Mouse (Mus musculus) embryonic facial prominence, embryonic 12.5 days (tissue): Measurements from ENCODE around the gene Crtap. TPM values are rescaled to one million over a fixed set of nuclear protein-coding genes. Genes with fewer than 3 reads are reported as not detected.
A peak's percentile ranks its signal among the peaks of the same experiment; 100 is the strongest.

Experiments used
- ATAC-seq: fragments of 200-750 bp; cut with Nextera tagmentation; 2 replicates; pipeline ENCODE4 v1.8.0; 2017; ENCODE audit not compliant: insufficient number of reproducible peaks, insufficient read depth, low FRiP score, low TSS enrichment
- H3K27ac ChIP-seq: fragments of 300-500 bp; sonication (generic); 2 replicates; pipeline ENCODE4 v1.5.1; 2016; ENCODE audit warnings: mild to moderate bottlenecking
- H3K27me3 ChIP-seq: fragments of 300-500 bp; sonication (generic); 2 replicates; pipeline ENCODE4 v1.6.1; 2016; ENCODE audit warnings: mild to moderate bottlenecking, moderate library complexity
- H3K36me3 ChIP-seq: fragments of 300-500 bp; sonication (generic); 2 replicates; pipeline ENCODE4 v1.6.1; 2016; ENCODE audit warnings: mild to moderate bottlenecking
- H3K4me1 ChIP-seq: fragments of 300-500 bp; sonication (generic); 2 replicates; pipeline ENCODE4 v1.6.1; 2016
- H3K4me2 ChIP-seq: fragments of 300-500 bp; sonication (generic); replicated peaks from 2 replicates; pipeline ENCODE4 v1.6.1; 2016; ENCODE audit warnings: mild to moderate bottlenecking, moderate library complexity
- H3K4me3 ChIP-seq: fragments of 300-500 bp; sonication (generic); 2 replicates; pipeline ENCODE4 v1.5.1; 2016; ENCODE audit warnings: mild to moderate bottlenecking
- H3K9ac ChIP-seq: fragments of 300-500 bp; sonication (generic); 2 replicates; pipeline ENCODE4 v1.6.1; 2016; ENCODE audit warnings: mild to moderate bottlenecking, moderate library complexity
- H3K9me3 ChIP-seq: fragments of 300-500 bp; sonication (generic); 2 replicates; pipeline ENCODE4 v1.6.1; 2016; ENCODE audit warnings: mild to moderate bottlenecking, moderate library complexity
- WGBS: fragments of 180-500 bp; shearing (Covaris S2); methylation state at CpG from one replicate; pipeline ENCODE4 v1.1.7; 2016; 5-methylcytosine and 5-hydroxymethylcytosine counted together
- polyA plus RNA-seq: library from polyadenylated mRNA; unstranded; fragments of >200 nt; fragmentation: Nextera tagmentation; extraction: Ambion mirVana; gene quantifications from 2 replicates; pipeline ENCODE4 v1.2.1, GENCODE M21; 2016

The Crtap gene
- polyA plus RNA-seq, result 94.7 and 102 TPM in 2 replicates

DNA sequence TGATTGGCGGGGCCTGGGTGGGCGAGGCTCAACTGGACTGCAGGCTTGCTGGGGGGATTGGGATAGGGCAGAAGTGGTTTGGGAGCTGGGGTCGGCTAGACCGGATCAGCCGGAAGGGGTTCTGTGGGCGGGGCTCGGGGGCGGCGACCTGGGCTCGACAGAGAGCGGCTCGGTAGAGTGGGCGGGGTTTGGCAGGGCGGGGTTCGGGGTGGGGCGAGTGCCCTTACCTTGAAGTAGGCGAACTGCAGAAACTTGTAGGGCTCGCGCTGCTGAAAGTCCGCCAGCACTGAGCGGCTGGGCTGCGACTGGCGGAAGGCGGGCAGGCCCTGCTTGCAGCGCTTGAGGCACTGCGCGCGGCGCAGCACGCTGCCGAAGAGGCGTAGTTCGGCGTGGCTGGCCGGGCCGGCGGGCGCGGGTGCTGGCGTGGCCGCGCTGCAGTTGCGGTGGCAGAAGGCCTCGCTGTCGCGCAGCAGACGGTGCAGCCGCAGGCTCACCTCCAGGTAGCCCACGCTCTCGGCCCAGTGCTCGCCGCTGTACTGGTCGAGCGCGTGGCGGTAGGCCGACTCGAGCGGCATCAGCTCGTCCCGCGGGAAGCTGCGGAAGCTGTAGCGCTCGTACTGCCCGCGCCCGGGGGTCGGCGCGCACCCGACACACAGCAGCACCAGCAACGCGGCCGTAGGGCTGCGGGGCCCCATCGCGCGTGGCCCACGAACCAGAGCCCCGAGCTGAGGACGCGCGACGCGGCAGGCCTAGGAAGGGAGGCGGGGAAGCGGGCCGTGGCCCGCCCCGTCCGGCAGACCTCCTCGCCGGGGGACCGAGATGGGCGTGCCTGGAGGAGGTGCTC, at the start of gene Crtap:
Gene Crtap, minus strand, starts transcription at position 771 of the 844 bp plus-strand sequence.
- Histone ChIP-seq H3K36me3 (no peaks in the 10 kb centered on the region), H3K4me3 (peak within 1 kb of the TSS; percentile 71), H3K4me2 (peak within 1 kb of the TSS; percentile 80), H3K27ac (peak within 1 kb of the TSS; percentile 93), H3K4me1 (peaks cover 6% of the 10 kb centered on the region; the same call in 1 of the 2 replicates), H3K27me3 (no peaks in the 10 kb centered on the region), H3K9ac (peak within 1 kb of the TSS; percentile 90), H3K9me3 (no peaks in the 10 kb centered on the region)
- WGBS, result under 1% methylated on average over 93 of the region's 96 CpGs
- ATAC-seq, result peak; percentile 85

GRCm38 (mm10) chr9:114435668-114436067, 45.2 kb upstream of the Crtap start:
- Histone ChIP-seq H3K9me3 (peaks cover 5% of the 10 kb centered on the region; the same call in 1 of the 2 replicates), H3K27ac (no peak overlapping the region), H3K27me3 (no peaks in the 10 kb centered on the region), H3K4me1 (no peaks in the 10 kb centered on the region), H3K36me3 (peaks cover 3% of the 10 kb centered on the region; the same call in 1 of the 2 replicates), H3K4me2 (no peak overlapping the region), H3K9ac (no peak overlapping the region), H3K4me3 (no peak overlapping the region)
- whole genome bisulfite sequencing, result 77% methylated on average over 2 of the region's 2 CpGs
- no peak for ATAC-seq

GRCm38 (mm10) chr9:114428103-114428834, 37.8 kb upstream of the Crtap start:
- WGBS, result 90% methylated on average over 12 of the region's 12 CpGs
- Histone ChIP-seq H3K27me3 (no peaks in the 10 kb centered on the region), H3K4me3 (no peak overlapping the region), H3K4me2 (no peak overlapping the region), H3K9ac (no peak overlapping the region), H3K27ac (no peak overlapping the region), H3K4me1 (no peaks in the 10 kb centered on the region), H3K9me3 (peaks cover 5% of the 10 kb centered on the region), H3K36me3 (peaks cover 25% of the 10 kb centered on the region)
- no peak for ATAC-seq

DNA sequence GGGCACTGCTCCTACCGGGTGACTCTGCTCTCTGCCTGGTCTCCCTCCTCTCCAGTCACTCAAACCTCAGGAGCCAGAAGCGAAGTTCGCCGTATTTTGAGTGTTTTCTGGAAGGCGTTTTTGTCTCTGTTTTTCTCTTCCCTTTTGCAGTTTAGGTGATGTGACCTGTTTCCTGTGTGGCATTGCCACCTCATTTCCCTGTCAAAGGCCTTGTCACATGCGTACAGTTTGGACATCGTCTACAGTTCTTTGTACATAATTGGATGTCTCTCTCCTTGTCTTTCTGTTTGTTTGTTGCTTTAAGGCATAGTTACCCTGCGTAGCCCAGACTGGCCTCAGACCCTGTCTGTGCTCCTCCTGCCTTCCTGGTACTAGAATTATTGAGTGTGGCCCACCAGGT, 37.0 kb upstream of the Crtap start:
- ATAC-seq, result no peak
- H3K9ac ChIP-seq, result no peak overlapping the region
- WGBS, result 86% methylated on average over 8 of the region's 8 CpGs

GRCm38 (mm10) chr9:114426201-114426600, 35.7 kb upstream of the Crtap start:
- Histone ChIP-seq H3K4me2 (no peak overlapping the region), H3K9me3 (peaks cover 5% of the 10 kb centered on the region), H3K4me3 (no peak overlapping the region), H3K9ac (no peak overlapping the region), H3K27me3 (no peaks in the 10 kb centered on the region), H3K4me1 (no peaks in the 10 kb centered on the region), H3K27ac (no peak overlapping the region), H3K36me3 (peaks cover 26% of the 10 kb centered on the region)
- no peak for ATAC-seq
- WGBS, result 86% methylated on average over 5 of the region's 5 CpGs

More for the DNA sequence above, 37.0 kb upstream of the Crtap start:
- Histone ChIP-seq H3K4me3 (no peak overlapping the region), H3K27ac (no peak overlapping the region), H3K9me3 (peaks cover 5% of the 10 kb centered on the region), H3K4me1 (no peaks in the 10 kb centered on the region), H3K36me3 (peaks cover 26% of the 10 kb centered on the region), H3K4me2 (no peak overlapping the region), H3K27me3 (no peaks in the 10 kb centered on the region)

GRCm38 (mm10) chr9:114425576-114425975, 35.1 kb upstream of the Crtap start:
- 94% methylated on average over 5 of the region's 5 CpGs for WGBS
- H3K4me3 ChIP-seq, result no peak overlapping the region
- H3K27ac ChIP-seq, result no peak overlapping the region
- no peak for ATAC-seq
- no peaks in the 10 kb centered on the region for H3K27me3 ChIP-seq
- no peak overlapping the region for H3K4me2 ChIP-seq
- peaks cover 5% of the 10 kb centered on the region for H3K9me3 ChIP-seq
- peaks cover 26% of the 10 kb centered on the region for H3K36me3 ChIP-seq
- H3K4me1 ChIP-seq, result no peaks in the 10 kb centered on the region
- no peak overlapping the region for H3K9ac ChIP-seq

DNA sequence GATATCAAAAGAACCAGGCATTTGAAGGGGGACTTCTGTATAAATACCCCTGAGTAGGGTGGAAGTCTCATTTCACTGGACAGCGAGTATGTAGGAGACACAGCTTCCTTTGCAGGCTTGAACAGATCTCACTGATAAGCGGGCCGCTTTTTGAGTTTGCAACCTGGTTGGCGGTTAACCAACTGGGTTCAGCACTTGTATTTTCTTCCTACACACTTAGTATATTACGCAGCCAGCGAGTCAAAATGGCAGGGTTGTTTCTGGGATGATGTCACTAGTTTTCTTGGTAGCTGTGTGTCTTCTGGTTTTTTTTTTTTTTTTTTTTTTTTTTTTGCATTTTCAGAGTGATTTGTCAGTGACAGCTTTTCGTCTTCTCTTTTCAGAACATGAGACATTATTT, 31.3 kb upstream of the Crtap start:
- Histone ChIP-seq H3K9me3 (peaks cover 5% of the 10 kb centered on the region), H3K27ac (no peak overlapping the region), H3K4me3 (no peak overlapping the region), H3K27me3 (no peaks in the 10 kb centered on the region), H3K4me1 (no peaks in the 10 kb centered on the region), H3K36me3 (peaks cover 21% of the 10 kb centered on the region), H3K9ac (no peak overlapping the region), H3K4me2 (no peak overlapping the region)
- WGBS, result 89% methylated on average over 7 of the region's 7 CpGs
- no peak for ATAC-seq

- ATAC-seq, result no peak
- WGBS, result 73% methylated on average over 3 of the region's 3 CpGs
Observed at GRCm38 (mm10) chr9:114421045-114421444, 30.6 kb upstream of the Crtap start.

DNA sequence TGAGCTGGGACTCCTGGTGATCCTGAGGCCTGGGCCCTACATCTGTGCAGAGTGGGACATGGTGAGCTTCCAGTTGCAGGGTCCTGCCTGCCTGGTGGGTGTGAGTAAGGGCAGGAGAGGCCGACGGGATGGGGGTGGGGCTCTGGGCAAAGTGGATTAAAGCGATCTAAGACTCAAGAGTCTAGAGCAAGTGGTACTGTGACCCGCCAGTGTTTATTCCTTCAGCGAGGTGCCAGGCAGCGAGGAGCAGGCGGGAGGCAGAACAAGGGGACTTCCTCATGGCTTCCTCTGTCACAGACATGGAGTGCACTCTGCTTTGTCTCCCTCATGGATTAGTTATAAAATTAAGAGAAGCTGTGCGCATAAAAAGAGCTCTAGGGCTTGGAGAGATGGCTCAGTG, 30.0 kb upstream of the Crtap start:
- Histone ChIP-seq H3K27ac (no peak overlapping the region), H3K4me1 (no peaks in the 10 kb centered on the region), H3K4me2 (no peak overlapping the region), H3K27me3 (no peaks in the 10 kb centered on the region), H3K4me3 (no peak overlapping the region), H3K9ac (no peak overlapping the region), H3K36me3 (peaks cover 13% of the 10 kb centered on the region), H3K9me3 (peaks cover 2% of the 10 kb centered on the region)
- ATAC-seq, result no peak
- WGBS, result 78% methylated on average over 8 of the region's 8 CpGs

More at GRCm38 (mm10) chr9:114421045-114421444, 30.6 kb upstream of the Crtap start:
- H3K36me3 ChIP-seq, result peaks cover 18% of the 10 kb centered on the region
- H3K4me3 ChIP-seq, result no peak overlapping the region
- H3K9me3 ChIP-seq, result peaks cover 5% of the 10 kb centered on the region
- no peaks in the 10 kb centered on the region for H3K4me1 ChIP-seq
- no peaks in the 10 kb centered on the region for H3K27me3 ChIP-seq
- H3K4me2 ChIP-seq, result no peak overlapping the region
- H3K9ac ChIP-seq, result no peak overlapping the region
- H3K27ac ChIP-seq, result no peak overlapping the region

GRCm38 (mm10) chr9:114418187-114418586, 27.7 kb upstream of the Crtap start:
- Histone ChIP-seq H3K9me3 (no peaks in the 10 kb centered on the region), H3K4me3 (no peak overlapping the region), H3K27ac (no peak overlapping the region), H3K4me2 (no peak overlapping the region), H3K9ac (no peak overlapping the region), H3K4me1 (no peaks in the 10 kb centered on the region), H3K27me3 (no peaks in the 10 kb centered on the region), H3K36me3 (0 out of 2 replicates have a peak, but pooled peaks cover 6% of the 10 kb centered on the region)
- ATAC-seq, result no peak
- 79% methylated on average over 7 of the region's 7 CpGs for WGBS

GRCm38 (mm10) chr9:114416646-114417517, 26.4 kb upstream of the Crtap start:
- Histone ChIP-seq H3K9me3 (no peaks in the 10 kb centered on the region), H3K4me3 (no peak overlapping the region), H3K9ac (no peak overlapping the region), H3K4me1 (no peaks in the 10 kb centered on the region), H3K27me3 (no peaks in the 10 kb centered on the region), H3K27ac (no peak overlapping the region), H3K36me3 (0 out of 2 replicates have a peak, but pooled peaks cover 8% of the 10 kb centered on the region), H3K4me2 (no peak overlapping the region)
- 88% methylated on average over 21 of the region's 21 CpGs for WGBS
- no peak for ATAC-seq
